Mouse (Mus musculus) heart, embryonic 15.5 days (tissue): ENCODE data around the gene Krtap11-1. TPM values are rescaled to one million over a fixed set of nuclear protein-coding genes. Genes with fewer than 3 reads are reported as not detected.

Experiments used
- ATAC-seq: fragments of 200-750 bp; cut with Nextera tagmentation; replicated peaks from 2 replicates; pipeline ENCODE4 v1.8.0; 2017; ENCODE audit warnings: low read depth, moderate TSS enrichment; ENCODE audit not compliant: insufficient number of reproducible peaks, insufficient read depth, low FRiP score
- H3K27ac ChIP-seq: fragments of 300-500 bp; sonication (generic); 2 replicates; pipeline ENCODE4 v1.5.1; 2015; ENCODE audit warnings: mild to moderate bottlenecking, inconsistent platforms
- H3K27me3 ChIP-seq: fragments of 300-500 bp; sonication (generic); 2 replicates; pipeline ENCODE4 v1.6.1; 2015; ENCODE audit warnings: inconsistent platforms
- H3K36me3 ChIP-seq: fragments of 300-500 bp; sonication (generic); 2 replicates; pipeline ENCODE4 v1.6.1; 2015; ENCODE audit warnings: mild to moderate bottlenecking, inconsistent platforms
- H3K4me1 ChIP-seq: fragments of 300-500 bp; sonication (generic); replicated peaks from 2 replicates; pipeline ENCODE4 v1.6.1; 2015; ENCODE audit warnings: inconsistent platforms
- H3K4me2 ChIP-seq: fragments of 300-500 bp; sonication (generic); 2 replicates; pipeline ENCODE4 v1.6.1; 2015; ENCODE audit warnings: inconsistent platforms, mild to moderate bottlenecking, moderate library complexity
- H3K4me3 ChIP-seq: fragments of 300-500 bp; sonication (generic); 2 replicates; pipeline ENCODE4 v1.5.1; 2015; ENCODE audit warnings: mild to moderate bottlenecking, inconsistent platforms
- H3K9ac ChIP-seq: fragments of 300-500 bp; sonication (generic); 2 replicates; pipeline ENCODE4 v1.6.1; 2015; ENCODE audit warnings: mild to moderate bottlenecking, inconsistent platforms
- H3K9me3 ChIP-seq: fragments of 300-500 bp; sonication (generic); replicated peaks from 2 replicates; pipeline ENCODE4 v1.6.1; 2016; ENCODE audit warnings: inconsistent platforms
- WGBS: fragments of 180-500 bp; shearing (Covaris S2); methylation state at CpG from one replicate; pipeline ENCODE4 v1.1.7; 2015; ENCODE audit warnings: mixed read lengths; 5-methylcytosine and 5-hydroxymethylcytosine counted together
- polyA plus RNA-seq: library from polyadenylated mRNA; unstranded; fragments of >200 nt; fragmentation: Nextera tagmentation; extraction: Ambion mirVana; gene quantifications from 2 replicates; pipeline ENCODE4 v1.2.1, GENCODE M21; 2015

Gene Krtap11-1
- polyA plus RNA-seq, result not detected in 2 replicates

GRCm38 (mm10) chr16:89571083-89571482 is at the start of gene Krtap11-1:
Gene Krtap11-1 (minus strand): TSS chr16:89571183.
- Histone ChIP-seq H3K9me3 (no peaks in the 10 kb centered on the region), H3K27ac (no peak within 1 kb of the TSS), H3K4me3 (no peak within 1 kb of the TSS), H3K4me1 (peaks cover 4% of the 10 kb centered on the region; the same call in 1 of the 2 replicates), H3K9ac (no peak within 1 kb of the TSS), H3K27me3 (no peaks in the 10 kb centered on the region), H3K4me2 (no peak within 1 kb of the TSS), H3K36me3 (no peaks in the 10 kb centered on the region)
- no peak for ATAC-seq
- 86% methylated on average over 5 of the region's 5 CpGs for WGBS

- Histone ChIP-seq H3K4me2 (no peak overlapping the region), H3K4me1 (0 out of 2 replicates have a peak, but pooled peaks cover 2% of the 10 kb centered on the region), H3K36me3 (no peaks in the 10 kb centered on the region), H3K27ac (no peak overlapping the region), H3K27me3 (no peaks in the 10 kb centered on the region), H3K9ac (no peak overlapping the region), H3K4me3 (no peak overlapping the region), H3K9me3 (no peaks in the 10 kb centered on the region)
- no peak for ATAC-seq
- WGBS, result 85% methylated on average over 7 of the region's 7 CpGs
Observed at GRCm38 (mm10) chr16:89618190-89618589, 47.2 kb upstream of the Krtap11-1 start.

GRCm38 (mm10) chr16:89617251-89617650 is 46.3 kb upstream of the Krtap11-1 start:
- H3K4me1 ChIP-seq, result 0 out of 2 replicates have a peak, but pooled peaks cover 2% of the 10 kb centered on the region
- H3K9me3 ChIP-seq, result no peaks in the 10 kb centered on the region
- H3K27ac ChIP-seq, result no peak overlapping the region
- ATAC-seq, result no peak
- H3K4me3 ChIP-seq, result no peak overlapping the region
- no peaks in the 10 kb centered on the region for H3K36me3 ChIP-seq
- no peaks in the 10 kb centered on the region for H3K27me3 ChIP-seq
- WGBS, result 23% methylated on average over 3 of the region's 3 CpGs
- no peak overlapping the region for H3K9ac ChIP-seq
- no peak overlapping the region for H3K4me2 ChIP-seq

GRCm38 (mm10) chr16:89613726-89614125 is 42.7 kb upstream of the Krtap11-1 start:
- H3K9ac ChIP-seq, result no peak overlapping the region
- no peaks in the 10 kb centered on the region for H3K36me3 ChIP-seq
- no peak overlapping the region for H3K4me2 ChIP-seq
- no peak overlapping the region for H3K27ac ChIP-seq
- H3K27me3 ChIP-seq, result no peaks in the 10 kb centered on the region
- H3K4me1 ChIP-seq, result 0 out of 2 replicates have a peak, but pooled peaks cover 2% of the 10 kb centered on the region
- WGBS, result 65% methylated on average over 12 of the region's 12 CpGs
- H3K4me3 ChIP-seq, result no peak overlapping the region
- ATAC-seq, result no peak
- no peaks in the 10 kb centered on the region for H3K9me3 ChIP-seq

- Histone ChIP-seq H3K9me3 (no peaks in the 10 kb centered on the region), H3K9ac (no peak overlapping the region), H3K36me3 (no peaks in the 10 kb centered on the region), H3K27ac (no peak overlapping the region), H3K4me3 (no peak overlapping the region), H3K27me3 (no peaks in the 10 kb centered on the region), H3K4me1 (0 out of 2 replicates have a peak, but pooled peaks cover 1% of the 10 kb centered on the region), H3K4me2 (no peak overlapping the region)
- ATAC-seq, result no peak
- 58% methylated on average over 4 of the region's 4 CpGs for WGBS
Observed at GRCm38 (mm10) chr16:89608791-89609185, 37.8 kb upstream of the Krtap11-1 start.

- H3K4me3 ChIP-seq, result no peak overlapping the region
- ATAC-seq, result no peak
- no peak overlapping the region for H3K27ac ChIP-seq
- H3K9me3 ChIP-seq, result no peaks in the 10 kb centered on the region
- H3K9ac ChIP-seq, result no peak overlapping the region
- H3K27me3 ChIP-seq, result no peaks in the 10 kb centered on the region
- no peaks in the 10 kb centered on the region for H3K4me1 ChIP-seq
- no peak overlapping the region for H3K4me2 ChIP-seq
- 88% methylated on average over 12 of the region's 12 CpGs for WGBS
- no peaks in the 10 kb centered on the region for H3K36me3 ChIP-seq
Observed at GRCm38 (mm10) chr16:89608161-89608790, 37.3 kb upstream of the Krtap11-1 start.

- WGBS, result 88% methylated on average over 3 of the region's 3 CpGs
- Histone ChIP-seq H3K4me3 (no peak overlapping the region), H3K4me1 (no peaks in the 10 kb centered on the region), H3K4me2 (no peak overlapping the region), H3K9ac (no peak overlapping the region), H3K27me3 (no peaks in the 10 kb centered on the region), H3K9me3 (no peaks in the 10 kb centered on the region), H3K27ac (no peak overlapping the region), H3K36me3 (no peaks in the 10 kb centered on the region)
- no peak for ATAC-seq
Observed at GRCm38 (mm10) chr16:89606951-89607350, 36.0 kb upstream of the Krtap11-1 start.

- Histone ChIP-seq H3K4me1 (peaks cover 4% of the 10 kb centered on the region), H3K27ac (no peak overlapping the region), H3K4me2 (no peak overlapping the region), H3K27me3 (no peaks in the 10 kb centered on the region), H3K9ac (no peak overlapping the region), H3K9me3 (peaks cover 5% of the 10 kb centered on the region; the same call in 1 of the 2 replicates), H3K36me3 (no peaks in the 10 kb centered on the region), H3K4me3 (no peak overlapping the region)
- WGBS, result 55% methylated on average over 3 of the region's 3 CpGs
- no peak for ATAC-seq
Observed at GRCm38 (mm10) chr16:89587209-89587608, 16.2 kb upstream of the Krtap11-1 start.

GRCm38 (mm10) chr16:89585604-89586508 is 14.9 kb upstream of the Krtap11-1 start:
- Histone ChIP-seq H3K9me3 (no peaks in the 10 kb centered on the region), H3K4me2 (no peak overlapping the region), H3K27me3 (no peaks in the 10 kb centered on the region), H3K36me3 (no peaks in the 10 kb centered on the region), H3K4me3 (no peak overlapping the region), H3K27ac (no peak overlapping the region), H3K4me1 (peaks cover 4% of the 10 kb centered on the region), H3K9ac (no peak overlapping the region)
- WGBS, result 61% methylated on average over 9 of the region's 9 CpGs
- ATAC-seq, result 0 out of 2 replicates have a peak, but pooled peaks have one; percentile 27

GRCm38 (mm10) chr16:89581658-89582057 is 10.7 kb upstream of the Krtap11-1 start:
- no peak for ATAC-seq
- Histone ChIP-seq H3K36me3 (no peaks in the 10 kb centered on the region), H3K9ac (no peak overlapping the region), H3K27ac (no peak overlapping the region), H3K9me3 (no peaks in the 10 kb centered on the region), H3K4me3 (no peak overlapping the region), H3K27me3 (no peaks in the 10 kb centered on the region), H3K4me2 (no peak overlapping the region), H3K4me1 (peaks cover 4% of the 10 kb centered on the region)
- 86% methylated on average over 2 of the region's 2 CpGs for WGBS

GRCm38 (mm10) chr16:89570516-89570915 is 467 bp downstream of the Krtap11-1 start:
- H3K27ac ChIP-seq, result no peak overlapping the region
- no peaks in the 10 kb centered on the region for H3K9me3 ChIP-seq
- H3K4me1 ChIP-seq, result peaks cover 4% of the 10 kb centered on the region; the same call in 1 of the 2 replicates
- WGBS, result 85% methylated on average over 9 of the region's 9 CpGs
- H3K4me2 ChIP-seq, result no peak overlapping the region
- no peak for ATAC-seq
- no peaks in the 10 kb centered on the region for H3K36me3 ChIP-seq
- no peak overlapping the region for H3K9ac ChIP-seq
- no peaks in the 10 kb centered on the region for H3K27me3 ChIP-seq
- no peak overlapping the region for H3K4me3 ChIP-seq
